Mouse (Mus musculus): Measurements from ENCODE around the gene Erich3. TPM values are rescaled to one million over a fixed set of nuclear protein-coding genes. Genes with fewer than 3 reads are reported as not detected.

The Erich3 gene
- polyA plus RNA-seq, 1 experiment from 2014 or later = 0.12 TPM

- peaks cover 6% of the 10 kb centered on the region; the same call in 1 of the 2 replicates for H3K27me3 ChIP-seq (replicated peaks; ENCODE audit: control insufficient read depth, insufficient read depth, low read length)
- no peak overlapping the region for H3K27ac ChIP-seq (ENCODE audit: low read depth, low read length)
- 82% methylated on average over 3 of the region's 3 CpGs for WGBS
- no peaks in the 10 kb centered on the region for H3K36me3 ChIP-seq (ENCODE audit: control insufficient read depth, insufficient read depth)
- H3K4me2 ChIP-seq (replicated peaks; ENCODE audit: low read depth) = no peak overlapping the region
- 0 out of 2 replicates have a peak, but pooled peaks cover 2% of the 10 kb centered on the region for H3K4me1 ChIP-seq (replicated peaks; ENCODE audit: control insufficient read depth, insufficient read depth, low read length)
- no peaks in the 10 kb centered on the region for H3K9me3 ChIP-seq (ENCODE audit: control insufficient read depth)
- no peak overlapping the region for H3K9ac ChIP-seq (ENCODE audit: low read depth, low read length)
- ATAC-seq = no peak
- H3K4me3 ChIP-seq (ENCODE audit: low read depth, low read length) = no peak overlapping the region
- no peak for TF ChIP-seq CTCF (IDR thresholded peaks at IDR 0.05; ENCODE audit: low read depth)
Observed at GRCm38 (mm10) chr3:154668485-154668884, 4.8 kb downstream of the Erich3 start.

DNA sequence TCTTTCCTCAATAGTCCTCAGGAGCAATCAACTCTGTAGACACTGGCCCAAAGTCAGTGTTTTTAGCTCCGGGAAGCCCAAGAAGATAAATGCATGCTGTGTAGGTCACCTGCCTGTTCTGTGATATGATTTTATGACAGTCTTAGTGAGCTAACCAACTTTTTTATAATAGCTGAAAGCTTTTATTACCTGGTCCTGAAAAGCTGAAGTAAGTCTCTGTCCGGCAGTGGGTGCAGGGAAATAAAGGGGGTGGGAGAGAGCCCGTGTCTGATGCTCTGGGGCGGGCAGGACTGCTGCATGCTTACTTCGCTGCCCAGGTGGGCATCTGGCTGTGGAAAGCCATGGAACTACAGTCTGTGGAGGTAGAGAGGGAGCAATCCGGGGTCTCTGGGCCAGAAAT, 6.9 kb downstream of the Erich3 start:
- TF ChIP-seq CTCF (IDR thresholded peaks at IDR 0.05; ENCODE audit: low read depth) = no peak
- 57% methylated on average over 6 of the region's 6 CpGs for WGBS
- no peak overlapping the region for H3K9ac ChIP-seq (ENCODE audit: low read depth, low read length)
- peak; percentile 56 for ATAC-seq
- no peak overlapping the region for H3K4me3 ChIP-seq (ENCODE audit: low read depth, low read length)
- no peaks in the 10 kb centered on the region for H3K36me3 ChIP-seq (ENCODE audit: control insufficient read depth, insufficient read depth)
- H3K9me3 ChIP-seq (ENCODE audit: control insufficient read depth) = no peaks in the 10 kb centered on the region
- H3K27me3 ChIP-seq (replicated peaks; ENCODE audit: control insufficient read depth, insufficient read depth, low read length) = no peaks in the 10 kb centered on the region
- H3K4me2 ChIP-seq (replicated peaks; ENCODE audit: low read depth) = peak overlapping the region; percentile 43
- H3K27ac ChIP-seq (ENCODE audit: low read depth, low read length) = no peak overlapping the region
- H3K4me1 ChIP-seq (replicated peaks; ENCODE audit: control insufficient read depth, insufficient read depth, low read length) = 0 out of 2 replicates have a peak, but pooled peaks cover 2% of the 10 kb centered on the region

DNA sequence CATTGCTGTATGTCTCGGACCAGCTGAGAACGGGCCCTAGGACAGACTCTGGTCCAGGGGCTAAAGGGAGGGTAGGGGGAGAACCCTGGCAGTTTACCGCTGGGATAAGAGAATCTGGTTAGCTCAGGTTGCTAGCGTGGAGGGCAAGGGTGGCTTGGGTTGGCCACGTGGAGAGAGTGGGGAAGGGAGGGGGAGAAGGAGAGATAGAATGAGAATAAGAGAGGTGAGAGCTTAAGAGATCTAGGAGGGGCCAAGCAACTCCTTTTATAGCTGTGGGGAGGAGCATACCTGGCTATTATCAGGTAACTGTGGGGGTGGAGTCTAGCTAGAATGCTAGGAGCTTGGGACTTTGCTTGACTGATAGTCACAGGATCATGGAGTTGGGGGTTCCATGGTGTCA, 7.4 kb downstream of the Erich3 start:
- peak; percentile 84 for ATAC-seq
- Histone ChIP-seq H3K36me3 (ENCODE audit: control insufficient read depth, insufficient read depth) (no peaks in the 10 kb centered on the region), H3K4me3 (ENCODE audit: low read depth, low read length) (no peak overlapping the region), H3K27me3 (replicated peaks; ENCODE audit: control insufficient read depth, insufficient read depth, low read length) (no peaks in the 10 kb centered on the region), H3K9ac (ENCODE audit: low read depth, low read length) (no peak overlapping the region), H3K4me1 (replicated peaks; ENCODE audit: control insufficient read depth, insufficient read depth, low read length) (0 out of 2 replicates have a peak, but pooled peaks cover 2% of the 10 kb centered on the region), H3K4me2 (replicated peaks; ENCODE audit: low read depth) (peak overlapping the region; percentile 43), H3K27ac (ENCODE audit: low read depth, low read length) (no peak overlapping the region), H3K9me3 (ENCODE audit: control insufficient read depth) (no peaks in the 10 kb centered on the region)
- 50% methylated on average over 5 of the region's 5 CpGs for WGBS
- no peak for TF ChIP-seq CTCF (IDR thresholded peaks at IDR 0.05; ENCODE audit: low read depth)

GRCm38 (mm10) chr3:154673326-154673725, 9.7 kb downstream of the Erich3 start:
- 66% methylated on average over 8 of the region's 8 CpGs for WGBS
- Histone ChIP-seq H3K9me3 (ENCODE audit: control insufficient read depth) (no peaks in the 10 kb centered on the region), H3K36me3 (ENCODE audit: control insufficient read depth, insufficient read depth) (no peaks in the 10 kb centered on the region), H3K4me1 (replicated peaks; ENCODE audit: control insufficient read depth, insufficient read depth, low read length) (0 out of 2 replicates have a peak, but pooled peaks cover 2% of the 10 kb centered on the region), H3K4me3 (ENCODE audit: low read depth, low read length) (no peak overlapping the region), H3K27ac (ENCODE audit: low read depth, low read length) (no peak overlapping the region), H3K4me2 (replicated peaks; ENCODE audit: low read depth) (no peak overlapping the region), H3K27me3 (replicated peaks; ENCODE audit: control insufficient read depth, insufficient read depth, low read length) (no peaks in the 10 kb centered on the region), H3K9ac (ENCODE audit: low read depth, low read length) (no peak overlapping the region)
- no peak for ATAC-seq
- TF ChIP-seq CTCF (IDR thresholded peaks at IDR 0.05; ENCODE audit: low read depth) = no peak

DNA sequence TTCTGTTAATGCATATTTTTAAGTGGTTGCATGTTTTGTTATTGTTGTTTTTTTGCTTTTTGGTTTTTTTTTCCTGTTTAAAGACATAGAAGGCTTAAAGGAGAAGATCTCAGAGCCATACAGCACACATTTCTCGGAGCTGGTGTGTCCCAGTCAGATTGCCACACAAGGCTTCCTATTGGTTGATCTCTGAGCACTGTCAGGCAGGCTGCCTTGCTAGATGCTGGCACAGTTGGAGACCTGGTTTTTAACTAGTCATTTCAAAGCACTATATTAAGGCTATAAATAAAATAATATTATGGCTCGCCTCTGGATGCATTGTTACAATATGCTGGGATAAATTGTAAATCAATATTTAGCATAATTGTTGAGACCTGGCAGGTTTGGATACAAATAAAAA, 18.9 kb downstream of the Erich3 start:
- Histone ChIP-seq H3K9me3 (ENCODE audit: control insufficient read depth) (no peaks in the 10 kb centered on the region), H3K9ac (ENCODE audit: low read depth, low read length) (no peak overlapping the region), H3K4me3 (ENCODE audit: low read depth, low read length) (no peak overlapping the region), H3K27me3 (replicated peaks; ENCODE audit: control insufficient read depth, insufficient read depth, low read length) (no peaks in the 10 kb centered on the region), H3K4me2 (replicated peaks; ENCODE audit: low read depth) (no peak overlapping the region), H3K36me3 (ENCODE audit: control insufficient read depth, insufficient read depth) (no peaks in the 10 kb centered on the region), H3K4me1 (replicated peaks; ENCODE audit: control insufficient read depth, insufficient read depth, low read length) (no peaks in the 10 kb centered on the region), H3K27ac (ENCODE audit: low read depth, low read length) (no peak overlapping the region)
- WGBS = 70% methylated on average over 2 of the region's 2 CpGs
- no peak for ATAC-seq
- TF ChIP-seq CTCF (IDR thresholded peaks at IDR 0.05; ENCODE audit: low read depth) = no peak

DNA sequence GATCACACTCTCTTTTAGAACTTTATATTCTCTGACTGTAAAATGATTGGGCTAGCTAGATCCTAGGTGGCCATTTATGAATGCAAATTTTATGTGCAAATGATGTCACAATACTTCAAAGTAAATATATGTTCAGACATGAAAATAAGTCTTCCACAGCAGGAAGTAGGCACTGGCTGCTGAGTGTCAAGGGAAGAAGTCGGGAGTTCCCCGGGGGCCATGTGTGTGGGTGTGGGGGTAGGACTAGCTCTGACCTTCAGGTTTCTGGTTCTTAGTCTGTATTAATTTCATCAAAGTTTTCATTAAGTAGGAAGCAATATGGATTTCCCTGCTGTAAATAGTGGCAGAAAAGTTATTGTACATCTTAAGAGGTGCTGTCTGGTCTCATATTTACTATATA, 20.0 kb downstream of the Erich3 start:
- Histone ChIP-seq H3K4me3 (ENCODE audit: low read depth, low read length) (no peak overlapping the region), H3K9me3 (ENCODE audit: control insufficient read depth) (no peaks in the 10 kb centered on the region), H3K4me1 (replicated peaks; ENCODE audit: control insufficient read depth, insufficient read depth, low read length) (no peaks in the 10 kb centered on the region), H3K27ac (ENCODE audit: low read depth, low read length) (no peak overlapping the region), H3K9ac (ENCODE audit: low read depth, low read length) (no peak overlapping the region), H3K4me2 (replicated peaks; ENCODE audit: low read depth) (no peak overlapping the region), H3K27me3 (replicated peaks; ENCODE audit: control insufficient read depth, insufficient read depth, low read length) (no peaks in the 10 kb centered on the region), H3K36me3 (ENCODE audit: control insufficient read depth, insufficient read depth) (no peaks in the 10 kb centered on the region)
- TF ChIP-seq CTCF (IDR thresholded peaks at IDR 0.05; ENCODE audit: low read depth) = no peak
- no peak for ATAC-seq
- WGBS = 74% methylated on average over 2 of the region's 2 CpGs

- Histone ChIP-seq H3K4me1 (replicated peaks; ENCODE audit: control insufficient read depth, insufficient read depth, low read length) (no peaks in the 10 kb centered on the region), H3K4me2 (replicated peaks; ENCODE audit: low read depth) (no peak overlapping the region), H3K9ac (ENCODE audit: low read depth, low read length) (no peak overlapping the region), H3K27me3 (replicated peaks; ENCODE audit: control insufficient read depth, insufficient read depth, low read length) (no peaks in the 10 kb centered on the region), H3K36me3 (ENCODE audit: control insufficient read depth, insufficient read depth) (no peaks in the 10 kb centered on the region), H3K9me3 (ENCODE audit: control insufficient read depth) (no peaks in the 10 kb centered on the region), H3K4me3 (ENCODE audit: low read depth, low read length) (no peak overlapping the region), H3K27ac (ENCODE audit: low read depth, low read length) (no peak overlapping the region)
- ATAC-seq = no peak
- TF ChIP-seq CTCF (IDR thresholded peaks at IDR 0.05; ENCODE audit: low read depth) = no peak
Observed at GRCm38 (mm10) chr3:154690260-154690659, 26.6 kb downstream of the Erich3 start.

Data from intestine, postnatal 0 days (tissue).